Mouse (Mus musculus): ENCODE results near the gene Clgn.
"Not testable (repeated sequence)": the region's sequence is repeated elsewhere in the genome, so short reads cannot be mapped to it uniquely, and the experiment has no call there.

GRCm38 (mm10) chr8:83428621-83429020 is 39.0 kb downstream of the Clgn start:
- TF ChIP-seq CTCF, EP300 (IDR thresholded peaks at IDR 0.05; ENCODE audit: low read depth): not testable (repeated sequence)

Data from heart, postnatal 0 days (tissue).